Mouse (Mus musculus) intestine, embryonic 14.5 days (tissue): ENCODE measurements at regions not wholly inside any gene's neighbourhood (a gene's known extent, or its start where the extent isn't known, plus 50 kb on each side); places are given as distances from the start of the nearest gene placed in this dataset.
"Not testable (repeated sequence)": the region's sequence is repeated elsewhere in the genome, so short reads cannot be mapped to it uniquely, and the experiment has no call there.

ENCODE experiments used
- ATAC-seq: fragments of 200-750 bp; cut with Nextera tagmentation; replicated peaks from 2 replicates; pipeline ENCODE4 v1.8.0; 2017; ENCODE audit warnings: low read depth, moderate number of reproducible peaks, moderate TSS enrichment, moderate library complexity; ENCODE audit not compliant: low FRiP score, low TSS enrichment
- DNase-seq: peaks from one replicate; pipeline ENCODE4 v3.0.0-alpha.2; 2018; ENCODE audit warnings: low spot score
- H3K27ac ChIP-seq: fragments of 300-500 bp; sonication (generic); 2 replicates; pipeline ENCODE4 v1.5.1; 2014; ENCODE audit warnings: low read depth, mild to moderate bottlenecking, control low read depth
- H3K27me3 ChIP-seq: fragments of 300-500 bp; sonication (generic); replicated peaks from 2 replicates; pipeline ENCODE4 v1.6.1; 2014; ENCODE audit warnings: low read length, control low read depth; ENCODE audit not compliant: control insufficient read depth, insufficient read depth
- H3K36me3 ChIP-seq: fragments of 300-500 bp; sonication (generic); 2 replicates; pipeline ENCODE4 v1.6.1; 2014; ENCODE audit warnings: low read length, control low read depth; ENCODE audit not compliant: control insufficient read depth, insufficient read depth
- H3K4me1 ChIP-seq: fragments of 300-500 bp; sonication (generic); replicated peaks from 2 replicates; pipeline ENCODE4 v1.6.1; 2014; ENCODE audit warnings: low read length, control low read depth, mixed read lengths; ENCODE audit not compliant: control insufficient read depth, insufficient read depth
- H3K4me2 ChIP-seq: fragments of 300-500 bp; sonication (generic); 2 replicates; pipeline ENCODE4 v1.6.1; 2014; ENCODE audit warnings: low read length
- H3K4me3 ChIP-seq: fragments of 300-500 bp; sonication (generic); 2 replicates; pipeline ENCODE4 v1.5.1; 2014; ENCODE audit warnings: low read depth, low read length, control low read depth, mixed read lengths
- H3K9ac ChIP-seq: fragments of 300-500 bp; sonication (generic); 2 replicates; pipeline ENCODE4 v1.6.1; 2014; ENCODE audit warnings: mild to moderate bottlenecking, low read length
- H3K9me3 ChIP-seq: fragments of 300-500 bp; sonication (generic); 2 replicates; pipeline ENCODE4 v1.6.1; 2016; ENCODE audit warnings: low read length, control low read depth; ENCODE audit not compliant: control insufficient read depth
- WGBS: fragments of 180-500 bp; shearing (Covaris S2); extraction: QIAGEN DNeasy Blood & Tissue Kit; methylation state at CpG from one replicate; pipeline ENCODE4 v1.1.7; 2014; 5-methylcytosine and 5-hydroxymethylcytosine counted together

DNA sequence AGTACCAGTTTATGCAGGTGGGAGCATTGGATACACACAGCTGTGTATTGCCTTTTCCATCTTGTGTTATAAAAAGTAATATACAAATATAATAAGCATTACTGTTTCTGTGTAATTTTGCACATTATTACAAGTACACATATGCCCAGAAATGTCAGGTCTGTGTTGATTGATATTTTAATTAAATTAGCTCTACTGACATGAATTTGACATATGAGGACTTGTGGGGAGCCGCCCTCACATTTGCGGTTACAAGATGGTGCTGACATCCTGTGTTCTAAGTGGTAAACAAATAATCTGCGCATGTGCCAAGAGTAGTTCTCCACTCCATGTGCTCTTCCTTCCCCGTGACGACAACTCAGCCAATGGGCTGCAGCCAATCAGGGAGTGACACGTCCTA, 362.1 kb downstream of the Rprm start:
- no peaks in the 10 kb centered on the region for H3K4me1 ChIP-seq

DNA sequence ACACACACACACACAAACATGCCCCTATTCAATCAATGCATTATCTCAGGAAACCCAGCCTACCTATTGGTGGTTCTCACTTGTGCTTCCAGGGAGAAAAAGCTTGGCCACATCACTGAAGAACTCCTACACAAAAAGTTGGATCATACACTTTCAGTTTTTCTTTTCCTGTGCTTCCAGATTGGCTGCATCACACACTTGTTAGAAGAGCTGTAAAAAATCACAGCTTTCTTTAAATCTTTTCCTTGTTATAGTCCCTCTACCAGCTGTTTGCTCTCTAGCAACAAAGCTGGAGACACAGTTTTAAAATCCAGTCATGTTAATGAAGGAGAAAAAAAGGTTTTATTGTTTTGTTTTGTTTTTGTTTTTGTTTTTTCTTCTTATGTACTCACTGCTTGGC, 356.7 kb downstream of the Rprm start:
- Histone ChIP-seq H3K4me2 (no peak overlapping the region), H3K9me3 (no peaks in the 10 kb centered on the region), H3K27me3 (no peaks in the 10 kb centered on the region), H3K9ac (no peak overlapping the region), H3K4me3 (no peak overlapping the region), H3K4me1 (no peaks in the 10 kb centered on the region), H3K36me3 (no peaks in the 10 kb centered on the region), H3K27ac (no peak overlapping the region)
- ATAC-seq = no peak
- no peak for DNase-seq

More for the DNA sequence above, 362.1 kb downstream of the Rprm start:
- no peak overlapping the region for H3K27ac ChIP-seq
- no peak overlapping the region for H3K9ac ChIP-seq
- H3K36me3 ChIP-seq = no peaks in the 10 kb centered on the region
- H3K4me3 ChIP-seq = no peak overlapping the region
- no peak overlapping the region for H3K4me2 ChIP-seq
- H3K27me3 ChIP-seq = no peaks in the 10 kb centered on the region
- 92% methylated on average over 6 of the region's 6 CpGs for WGBS
- DNase-seq (no peak), ATAC-seq (no peak)
- H3K9me3 ChIP-seq = no peaks in the 10 kb centered on the region

DNA sequence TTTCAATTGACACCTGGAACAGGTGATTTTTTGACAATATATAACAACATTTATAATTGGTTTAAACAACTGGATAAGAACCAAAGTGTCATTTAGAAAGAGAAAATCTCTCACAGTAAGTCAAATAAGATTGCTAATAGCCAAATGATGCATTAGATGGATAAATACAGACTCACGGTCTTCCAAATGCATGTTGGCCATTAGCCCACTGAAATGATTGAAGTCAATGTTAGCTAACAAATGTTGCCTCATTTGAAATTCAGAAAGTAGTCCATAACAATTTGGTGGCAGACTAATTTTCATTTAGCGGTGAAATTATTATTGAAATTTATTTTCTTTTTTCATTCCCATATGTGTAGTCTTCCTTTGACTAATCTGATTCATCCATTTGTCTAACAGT, 354.9 kb downstream of the Rprm start:
- Histone ChIP-seq H3K4me1 (no peaks in the 10 kb centered on the region), H3K36me3 (no peaks in the 10 kb centered on the region), H3K9me3 (no peaks in the 10 kb centered on the region), H3K27me3 (no peaks in the 10 kb centered on the region), H3K9ac (no peak overlapping the region), H3K27ac (no peak overlapping the region), H3K4me2 (no peak overlapping the region), H3K4me3 (no peak overlapping the region)
- DNase-seq (no peak), ATAC-seq (no peak)
- 93% methylated on average over 2 of the region's 2 CpGs for WGBS

DNA sequence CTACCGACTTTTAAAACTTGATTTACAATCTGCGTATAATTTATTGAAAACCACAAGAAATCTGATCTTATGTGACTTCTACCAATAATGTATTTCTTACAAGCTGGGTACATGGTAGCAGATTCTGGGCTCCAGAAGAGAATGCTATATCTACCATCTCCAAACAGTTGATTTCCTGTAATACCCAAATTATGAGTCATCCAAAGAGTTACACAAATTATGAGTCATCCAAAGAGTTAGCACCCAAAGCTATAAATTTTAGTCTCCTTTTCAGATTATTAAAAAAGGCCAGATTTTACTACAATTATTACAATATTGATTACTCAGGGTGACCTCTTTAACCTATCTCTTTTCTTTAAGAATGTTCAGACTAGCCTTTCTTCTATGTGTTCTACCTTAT, 321.9 kb downstream of the Rprm start:
- Histone ChIP-seq H3K9ac (no peak overlapping the region), H3K36me3 (no peaks in the 10 kb centered on the region), H3K4me1 (no peaks in the 10 kb centered on the region), H3K4me3 (no peak overlapping the region), H3K27ac (no peak overlapping the region), H3K27me3 (no peaks in the 10 kb centered on the region), H3K9me3 (no peaks in the 10 kb centered on the region), H3K4me2 (no peak overlapping the region)
- WGBS = 94% methylated on average over 2 of the region's 2 CpGs
- DNase-seq (no peak), ATAC-seq (no peak)

DNA sequence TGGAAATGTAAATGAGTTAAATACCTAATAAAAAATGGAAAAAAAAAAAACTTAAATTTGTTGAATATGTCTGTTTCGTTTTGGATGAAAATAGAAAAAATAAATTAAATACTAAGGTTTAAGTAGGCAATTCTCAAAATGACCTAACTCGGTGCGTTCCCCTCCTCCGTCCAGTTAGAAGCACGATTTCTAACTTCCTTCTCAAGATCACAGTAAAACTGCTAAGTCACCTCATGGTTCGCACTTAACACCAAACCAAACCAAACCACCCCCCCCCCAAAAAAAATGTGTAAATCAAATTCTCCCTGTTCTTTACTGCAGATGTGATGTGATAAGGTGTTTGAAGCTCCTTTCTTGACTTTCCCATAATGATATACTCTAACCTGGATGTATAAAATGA, 303.3 kb downstream of the Rprm start:
- not testable (repeated sequence) for H3K27ac ChIP-seq, DNase-seq, H3K9me3 ChIP-seq, H3K36me3 ChIP-seq, H3K27me3 ChIP-seq, H3K4me1 ChIP-seq, ATAC-seq, H3K9ac ChIP-seq, H3K4me3 ChIP-seq, H3K4me2 ChIP-seq
- 97% methylated on average over 2 of the region's 6 CpGs for WGBS

DNA sequence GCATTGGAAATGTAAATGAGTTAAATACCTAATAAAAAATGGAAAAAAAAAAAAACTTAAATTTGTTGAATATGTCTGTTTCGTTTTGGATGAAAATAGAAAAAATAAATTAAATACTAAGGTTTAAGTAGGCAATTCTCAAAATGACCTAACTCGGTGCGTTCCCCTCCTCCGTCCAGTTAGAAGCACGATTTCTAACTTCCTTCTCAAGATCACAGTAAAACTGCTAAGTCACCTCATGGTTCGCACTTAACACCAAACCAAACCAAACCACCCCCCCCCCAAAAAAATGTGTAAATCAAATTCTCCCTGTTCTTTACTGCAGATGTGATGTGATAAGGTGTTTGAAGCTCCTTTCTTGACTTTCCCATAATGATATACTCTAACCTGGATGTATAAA, 296.8 kb downstream of the Rprm start:
- not testable (repeated sequence) for H3K9me3 ChIP-seq, H3K27me3 ChIP-seq, H3K4me1 ChIP-seq, H3K4me3 ChIP-seq, ATAC-seq, H3K27ac ChIP-seq, H3K4me2 ChIP-seq, DNase-seq, H3K36me3 ChIP-seq, H3K9ac ChIP-seq
- 82% methylated on average over 2 of the region's 6 CpGs for WGBS

DNA sequence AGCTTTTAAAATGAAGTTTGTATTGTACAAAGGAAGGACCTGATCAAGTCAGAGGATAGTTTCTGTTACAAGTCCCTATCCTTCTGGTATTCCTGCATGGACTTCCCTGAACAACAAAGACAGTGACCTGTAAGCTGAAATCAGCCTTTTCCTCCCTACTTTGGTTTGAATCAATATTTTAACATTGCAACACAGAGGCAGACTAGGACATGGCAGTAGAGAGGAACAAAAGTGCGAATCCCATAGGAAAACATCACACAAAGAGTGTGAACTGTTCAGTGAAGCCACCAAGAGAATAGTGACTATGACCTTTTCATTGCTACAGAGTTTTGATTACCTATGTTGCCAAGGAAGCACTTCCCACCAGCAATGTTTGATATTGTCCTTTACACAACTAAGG, 288.7 kb downstream of the Rprm start:
- Histone ChIP-seq H3K27me3 (no peaks in the 10 kb centered on the region), H3K9ac (no peak overlapping the region), H3K4me1 (no peaks in the 10 kb centered on the region), H3K36me3 (no peaks in the 10 kb centered on the region), H3K27ac (no peak overlapping the region), H3K4me2 (no peak overlapping the region), H3K4me3 (no peak overlapping the region), H3K9me3 (no peaks in the 10 kb centered on the region)
- no peak for DNase-seq
- 70% methylated on average over 1 of the region's 1 CpGs for WGBS
- no peak for ATAC-seq

DNA sequence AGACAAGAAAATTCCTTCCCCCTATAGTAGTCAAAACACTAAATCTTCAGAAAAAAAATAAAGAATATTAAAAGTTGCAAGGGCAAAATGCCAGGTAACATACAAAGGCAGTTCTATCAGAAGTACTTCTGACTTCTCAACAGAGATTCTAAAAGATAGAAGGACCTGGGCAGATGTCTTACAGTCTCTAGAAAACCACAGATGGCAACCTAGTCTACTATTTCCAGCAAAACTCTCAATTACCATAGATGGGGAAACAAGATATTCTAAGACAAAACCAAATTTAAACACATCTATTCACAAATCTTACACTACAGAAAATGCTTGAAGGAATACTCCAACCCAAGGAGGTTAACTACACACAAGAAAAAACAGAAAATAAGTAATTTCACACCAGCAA, 281.7 kb downstream of the Rprm start:
- H3K4me3 ChIP-seq = no peak overlapping the region
- H3K4me2 ChIP-seq = no peak overlapping the region
- DNase-seq (no peak), ATAC-seq (no peak)
- no peaks in the 10 kb centered on the region for H3K9me3 ChIP-seq
- H3K4me1 ChIP-seq = no peaks in the 10 kb centered on the region
- no peak overlapping the region for H3K27ac ChIP-seq
- H3K9ac ChIP-seq = no peak overlapping the region
- no peaks in the 10 kb centered on the region for H3K27me3 ChIP-seq
- H3K36me3 ChIP-seq = no peaks in the 10 kb centered on the region

DNA sequence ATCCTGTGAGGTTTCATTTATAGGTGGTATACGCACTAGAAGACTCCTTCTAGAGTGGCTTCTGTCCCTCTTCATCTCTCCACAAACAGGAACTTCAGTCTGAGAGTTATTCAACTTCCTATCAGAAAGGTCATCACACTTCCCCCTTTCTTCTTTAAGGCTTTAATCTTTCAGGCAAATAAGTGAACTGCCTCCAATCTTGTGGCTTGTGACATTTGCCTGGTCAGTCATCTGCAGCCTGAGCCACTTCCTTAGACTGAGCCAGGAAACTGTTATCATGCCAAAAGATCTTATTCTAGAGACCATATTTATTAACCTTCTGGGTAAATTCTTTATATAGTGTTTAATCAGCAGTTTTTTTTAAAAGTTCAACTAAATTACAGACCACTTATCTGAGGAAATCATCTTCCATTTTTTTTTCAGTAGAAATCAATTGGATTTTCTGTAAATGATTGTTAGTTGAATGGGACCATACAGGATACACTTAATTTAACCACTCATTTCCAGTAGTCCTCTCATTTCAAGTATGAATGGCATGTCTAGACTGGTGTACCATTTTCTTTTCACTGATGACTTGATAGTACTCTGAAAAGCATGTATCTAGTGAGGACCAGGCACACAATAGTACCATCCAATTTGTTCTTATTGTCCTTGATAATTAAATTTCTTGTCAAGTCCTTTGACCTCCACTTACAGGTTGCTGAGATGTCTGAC, 234.4 kb downstream of the Rprm start:
- ATAC-seq = no peak
- Histone ChIP-seq H3K4me3 (no peak overlapping the region), H3K27ac (no peak overlapping the region), H3K27me3 (no peaks in the 10 kb centered on the region), H3K9ac (no peak overlapping the region), H3K36me3 (no peaks in the 10 kb centered on the region), H3K9me3 (no peaks in the 10 kb centered on the region), H3K4me1 (no peaks in the 10 kb centered on the region), H3K4me2 (no peak overlapping the region)
- no peak for DNase-seq
- WGBS = 61% methylated on average over 1 of the region's 1 CpGs
